Mouse (Mus musculus): Measurements from ENCODE around the gene Pappa2. TPM values are rescaled to one million over a fixed set of nuclear protein-coding genes. Genes with fewer than 3 reads are reported as not detected.

Pappa2 gene
- total and polyA plus RNA-seq, 2 experiments, result not detected

DNA sequence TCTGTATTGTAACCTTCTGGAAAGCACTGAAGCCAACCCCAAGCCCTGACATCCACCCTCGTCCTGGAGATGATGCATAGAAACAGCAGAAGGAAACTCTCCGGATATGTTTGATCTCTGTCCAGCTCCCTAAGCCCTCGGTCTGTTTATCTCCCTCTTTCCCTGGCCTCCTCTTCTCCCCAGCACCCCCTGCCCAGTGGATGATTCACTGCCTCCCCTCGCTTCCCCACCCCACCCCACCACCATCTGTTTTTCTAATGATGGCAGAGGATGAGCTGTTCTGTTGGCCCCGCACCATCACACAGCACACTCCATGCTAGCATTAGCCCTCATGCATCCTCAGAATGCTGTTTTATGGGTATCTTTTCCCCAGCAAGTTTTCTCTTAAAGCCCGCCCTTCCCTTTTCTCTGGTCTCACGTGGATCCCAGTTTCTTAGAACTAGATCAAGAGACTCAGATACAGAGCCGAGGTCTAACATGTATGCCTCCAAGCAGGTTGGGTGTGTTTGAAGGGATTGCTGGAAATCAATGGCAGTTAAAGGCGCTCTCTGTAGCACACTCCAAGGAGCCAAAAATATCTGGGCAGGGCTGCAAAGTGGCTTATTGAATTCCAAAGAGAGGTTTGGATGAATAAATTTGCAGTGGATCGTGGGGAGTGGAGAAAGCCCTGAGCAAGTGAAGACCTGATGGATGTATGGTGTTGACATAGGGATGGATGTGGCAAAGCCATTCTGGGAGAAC lies 231.8 kb downstream of the Pappa2 start:
- H3K9ac ChIP-seq (ENCODE audit: low read depth, low read length), result no peak overlapping the region
- no peak for DNase-seq (ENCODE audit: extremely low read depth, low read depth, low spot score)
- 64% methylated on average over 10 of the region's 10 CpGs for WGBS
- H3K4me3 ChIP-seq (ENCODE audit: insufficient read depth, low read depth, low read length), result no peak overlapping the region
- H3K36me3 ChIP-seq (ENCODE audit: control insufficient read depth, insufficient read depth, low read length), result no peaks in the 10 kb centered on the region
- H3K27ac ChIP-seq (replicated peaks; ENCODE audit: insufficient read depth, low read depth, low read length), result no peak overlapping the region
- no peaks in the 10 kb centered on the region for H3K4me1 ChIP-seq (ENCODE audit: control insufficient read depth, insufficient read depth, low read length)
- TF ChIP-seq CTCF (IDR thresholded peaks at IDR 0.05; ENCODE audit: low read depth, low read length) (no peak), POLR2A (IDR thresholded peaks at IDR 0.05; ENCODE audit: extremely low read depth, insufficient read depth, low read length) (no peak)
- no peaks in the 10 kb centered on the region for H3K79me2 ChIP-seq (ENCODE audit: control insufficient read depth, insufficient read depth, low read length)
- H3K27me3 ChIP-seq (ENCODE audit: control insufficient read depth, insufficient read depth, low read length), result no peaks in the 10 kb centered on the region

DNA sequence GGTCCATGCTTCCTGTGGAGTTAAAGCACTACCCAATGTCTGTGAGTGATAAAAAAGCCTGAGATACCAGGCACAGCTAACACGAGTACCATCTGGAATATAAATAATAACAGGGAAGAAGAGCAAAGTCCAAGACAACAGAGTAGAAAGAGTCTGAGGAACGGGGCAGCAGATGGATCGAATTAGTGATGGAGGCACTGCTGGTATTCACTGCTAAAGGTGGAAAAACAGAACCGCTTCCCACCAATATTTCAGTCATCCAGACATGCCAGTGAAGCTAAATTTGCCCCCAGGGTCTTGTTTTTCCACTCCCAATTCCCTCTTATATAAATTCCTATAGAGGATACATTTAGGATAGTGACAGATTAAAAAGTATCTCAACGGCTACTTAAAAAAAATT lies 238.8 kb downstream of the Pappa2 start:
- no peak overlapping the region for H3K9ac ChIP-seq (ENCODE audit: low read depth, low read length)
- 72% methylated on average over 5 of the region's 5 CpGs for WGBS
- no peaks in the 10 kb centered on the region for H3K27me3 ChIP-seq (ENCODE audit: control insufficient read depth, insufficient read depth, low read length)
- H3K79me2 ChIP-seq (ENCODE audit: control insufficient read depth, insufficient read depth, low read length), result no peaks in the 10 kb centered on the region
- TF ChIP-seq CTCF (IDR thresholded peaks at IDR 0.05; ENCODE audit: low read depth, low read length) (no peak), POLR2A (IDR thresholded peaks at IDR 0.05; ENCODE audit: extremely low read depth, insufficient read depth, low read length) (no peak)
- no peak overlapping the region for H3K27ac ChIP-seq (replicated peaks; ENCODE audit: insufficient read depth, low read depth, low read length)
- no peaks in the 10 kb centered on the region for H3K36me3 ChIP-seq (ENCODE audit: control insufficient read depth, insufficient read depth, low read length)
- no peak for DNase-seq (ENCODE audit: extremely low read depth, low read depth, low spot score)
- H3K4me1 ChIP-seq (ENCODE audit: control insufficient read depth, insufficient read depth, low read length), result no peaks in the 10 kb centered on the region
- no peak overlapping the region for H3K4me3 ChIP-seq (ENCODE audit: insufficient read depth, low read depth, low read length)

DNA sequence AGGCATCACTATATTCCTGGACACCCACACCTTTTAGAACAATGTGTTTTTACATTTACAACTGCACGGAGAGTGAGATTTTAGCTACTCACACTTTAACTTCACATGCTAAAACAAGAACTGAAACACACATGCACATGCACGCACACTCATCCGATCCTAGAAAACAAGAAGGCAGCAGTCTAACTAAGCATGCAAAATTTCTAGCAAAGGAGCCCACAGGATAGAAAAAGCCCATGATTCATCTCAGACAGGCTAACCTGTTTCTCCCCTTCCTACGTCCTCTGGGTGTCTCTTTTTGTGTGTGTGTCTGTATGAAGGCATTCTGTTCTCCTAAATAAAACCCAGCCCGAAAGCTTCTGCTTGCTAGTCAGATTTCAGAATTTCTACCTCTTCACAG lies 239.3 kb downstream of the Pappa2 start:
- Histone ChIP-seq H3K27me3 (ENCODE audit: control insufficient read depth, insufficient read depth, low read length) (no peaks in the 10 kb centered on the region), H3K9ac (ENCODE audit: low read depth, low read length) (no peak overlapping the region), H3K4me3 (ENCODE audit: insufficient read depth, low read depth, low read length) (no peak overlapping the region), H3K36me3 (ENCODE audit: control insufficient read depth, insufficient read depth, low read length) (no peaks in the 10 kb centered on the region), H3K79me2 (ENCODE audit: control insufficient read depth, insufficient read depth, low read length) (no peaks in the 10 kb centered on the region), H3K27ac (replicated peaks; ENCODE audit: insufficient read depth, low read depth, low read length) (no peak overlapping the region), H3K4me1 (ENCODE audit: control insufficient read depth, insufficient read depth, low read length) (no peaks in the 10 kb centered on the region)
- DNase-seq (ENCODE audit: extremely low read depth, low read depth, low spot score), result no peak
- TF ChIP-seq POLR2A (IDR thresholded peaks at IDR 0.05; ENCODE audit: extremely low read depth, insufficient read depth, low read length) (no peak), CTCF (IDR thresholded peaks at IDR 0.05; ENCODE audit: low read depth, low read length) (no peak)
- WGBS, result 88% methylated on average over 5 of the region's 5 CpGs

DNA sequence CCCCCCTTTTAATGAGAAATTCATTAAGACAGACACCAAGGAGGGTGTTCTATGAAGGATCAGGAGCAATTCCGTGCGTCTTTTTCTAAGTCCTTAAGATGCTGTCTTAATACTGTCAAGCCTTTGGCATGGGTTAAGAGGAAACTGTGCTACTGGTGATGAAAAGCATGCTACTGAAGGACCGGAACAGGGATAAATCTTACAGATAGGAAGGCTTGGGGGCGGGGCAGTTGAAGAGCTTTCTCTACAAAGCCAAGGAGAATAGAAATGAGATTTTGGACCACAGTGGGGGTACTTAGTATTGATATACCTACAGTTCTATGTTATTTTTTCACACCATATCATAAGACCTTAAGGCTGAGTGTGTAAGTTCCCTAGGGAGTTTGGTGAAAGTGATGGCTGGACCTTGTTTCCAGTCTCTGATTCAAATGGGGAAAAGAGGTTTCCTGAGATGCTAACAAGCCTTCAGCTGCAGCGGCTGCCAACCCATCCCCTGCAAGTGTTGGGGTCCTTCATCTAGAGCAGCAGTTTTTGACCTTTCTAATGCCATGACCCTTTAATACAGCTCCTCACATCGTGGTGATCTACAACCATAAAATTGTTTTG lies 240.0 kb downstream of the Pappa2 start:
- Histone ChIP-seq H3K27ac (replicated peaks; ENCODE audit: insufficient read depth, low read depth, low read length) (no peak overlapping the region), H3K9ac (ENCODE audit: low read depth, low read length) (no peak overlapping the region), H3K36me3 (ENCODE audit: control insufficient read depth, insufficient read depth, low read length) (no peaks in the 10 kb centered on the region), H3K79me2 (ENCODE audit: control insufficient read depth, insufficient read depth, low read length) (no peaks in the 10 kb centered on the region), H3K27me3 (ENCODE audit: control insufficient read depth, insufficient read depth, low read length) (no peaks in the 10 kb centered on the region), H3K4me3 (ENCODE audit: insufficient read depth, low read depth, low read length) (no peak overlapping the region), H3K4me1 (ENCODE audit: control insufficient read depth, insufficient read depth, low read length) (no peaks in the 10 kb centered on the region)
- DNase-seq (ENCODE audit: extremely low read depth, low read depth, low spot score), result no peak
- TF ChIP-seq POLR2A (IDR thresholded peaks at IDR 0.05; ENCODE audit: extremely low read depth, insufficient read depth, low read length) (no peak), CTCF (IDR thresholded peaks at IDR 0.05; ENCODE audit: low read depth, low read length) (no peak)
- 79% methylated on average over 6 of the region's 6 CpGs for WGBS

DNA sequence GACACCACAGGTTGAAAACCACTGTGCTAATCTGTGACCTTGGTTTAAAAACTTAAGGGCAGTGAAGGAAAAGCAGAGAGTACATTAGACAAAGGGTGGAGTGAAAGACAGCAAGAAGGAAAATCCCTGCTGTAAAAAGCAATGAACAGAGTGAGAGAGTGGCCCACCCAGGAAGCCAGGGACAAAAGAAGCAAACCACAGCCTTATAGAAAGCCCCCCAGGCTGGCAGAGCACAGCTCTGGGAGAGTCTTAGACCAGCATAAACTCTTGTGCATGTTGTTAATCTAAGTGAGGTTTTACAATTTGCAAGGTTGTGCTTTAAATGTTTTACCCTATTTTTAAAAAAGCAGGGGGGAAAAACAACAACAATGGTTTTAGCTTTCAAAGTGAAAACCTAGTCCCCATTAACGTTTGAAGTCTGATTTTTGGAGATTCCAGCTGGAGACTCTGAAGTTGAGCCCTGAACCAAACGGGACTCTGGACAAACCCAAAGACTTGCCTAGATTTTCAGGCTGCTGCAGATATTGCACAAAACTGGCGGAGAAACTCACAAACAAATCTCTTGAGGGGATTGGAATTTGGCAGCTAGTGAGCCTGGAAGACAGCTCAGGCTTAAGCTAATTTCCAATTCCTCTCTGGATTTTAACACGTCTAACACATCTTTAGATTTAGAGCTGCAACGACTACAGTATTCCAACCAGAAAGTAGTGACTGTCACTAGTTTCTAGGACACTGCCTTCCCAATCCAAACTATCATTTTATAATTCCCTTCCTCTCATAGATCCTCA lies 241.0 kb downstream of the Pappa2 start:
- no peak for DNase-seq (ENCODE audit: extremely low read depth, low read depth, low spot score)
- WGBS, result 57% methylated on average over 5 of the region's 5 CpGs
- H3K79me2 ChIP-seq (ENCODE audit: control insufficient read depth, insufficient read depth, low read length), result no peaks in the 10 kb centered on the region
- TF ChIP-seq POLR2A (IDR thresholded peaks at IDR 0.05; ENCODE audit: extremely low read depth, insufficient read depth, low read length), result no peak
- TF ChIP-seq CTCF (IDR thresholded peaks at IDR 0.05; ENCODE audit: low read depth, low read length), result no peak
- H3K27me3 ChIP-seq (ENCODE audit: control insufficient read depth, insufficient read depth, low read length), result no peaks in the 10 kb centered on the region
- no peaks in the 10 kb centered on the region for H3K4me1 ChIP-seq (ENCODE audit: control insufficient read depth, insufficient read depth, low read length)
- no peak overlapping the region for H3K27ac ChIP-seq (replicated peaks; ENCODE audit: insufficient read depth, low read depth, low read length)
- H3K36me3 ChIP-seq (ENCODE audit: control insufficient read depth, insufficient read depth, low read length), result no peaks in the 10 kb centered on the region
- no peak overlapping the region for H3K4me3 ChIP-seq (ENCODE audit: insufficient read depth, low read depth, low read length)
- no peak overlapping the region for H3K9ac ChIP-seq (ENCODE audit: low read depth, low read length)
